Mouse (Mus musculus) cerebellum, adult 11-12 months (tissue): ENCODE measurements around the gene Rnf217.

Experiments
- DNase-seq: peaks from one replicate; pipeline ENCODE4 v3.0.0; 2022

The Rnf217 gene

GRCm38 (mm10) chr10:31609066-31609961 lies at the start of gene Rnf217:
Gene Rnf217 (minus strand): TSS chr10:31609184.
- DNase-seq = peak; percentile 85

- no peak for DNase-seq
Observed at GRCm38 (mm10) chr10:31647270-31647669, 38.3 kb upstream of the Rnf217 start.

- DNase-seq = no peak
Observed at GRCm38 (mm10) chr10:31646083-31646482, 37.1 kb upstream of the Rnf217 start.

- DNase-seq = no peak
Observed at GRCm38 (mm10) chr10:31635098-31635497, 26.1 kb upstream of the Rnf217 start.

GRCm38 (mm10) chr10:31632005-31632404 lies 23.0 kb upstream of the Rnf217 start:
- DNase-seq = peak; percentile 36

GRCm38 (mm10) chr10:31615355-31615754 lies 6.4 kb upstream of the Rnf217 start:
- DNase-seq = no peak

GRCm38 (mm10) chr10:31614111-31614510 lies 5.1 kb upstream of the Rnf217 start:
- DNase-seq = no peak

- DNase-seq = peak; percentile 51
Observed at GRCm38 (mm10) chr10:31608441-31609065, 431 bp downstream of the Rnf217 start.

- DNase-seq = peak; percentile 12
Observed at GRCm38 (mm10) chr10:31606981-31607867, 1.8 kb downstream of the Rnf217 start.

- DNase-seq = no peak
Observed at GRCm38 (mm10) chr10:31603855-31604254, 5.1 kb downstream of the Rnf217 start.

GRCm38 (mm10) chr10:31600116-31600515 lies 8.9 kb downstream of the Rnf217 start:
- DNase-seq = no peak

- no peak for DNase-seq
Observed at GRCm38 (mm10) chr10:31597886-31598285, 11.1 kb downstream of the Rnf217 start.

GRCm38 (mm10) chr10:31596804-31597203 lies 12.2 kb downstream of the Rnf217 start:
- no peak for DNase-seq

- no peak for DNase-seq
Observed at GRCm38 (mm10) chr10:31595326-31595725, 13.7 kb downstream of the Rnf217 start.

- DNase-seq = no peak
Observed at GRCm38 (mm10) chr10:31592741-31593524, 16.1 kb downstream of the Rnf217 start.

- no peak for DNase-seq
Observed at GRCm38 (mm10) chr10:31592095-31592740, 16.8 kb downstream of the Rnf217 start.

- no peak for DNase-seq
Observed at GRCm38 (mm10) chr10:31580722-31581121, 28.3 kb downstream of the Rnf217 start.

GRCm38 (mm10) chr10:31580073-31580472 lies 28.9 kb downstream of the Rnf217 start:
- no peak for DNase-seq

GRCm38 (mm10) chr10:31573267-31573666 lies 35.7 kb downstream of the Rnf217 start:
- DNase-seq = no peak

- no peak for DNase-seq
Observed at GRCm38 (mm10) chr10:31557311-31557710, 51.7 kb downstream of the Rnf217 start.

GRCm38 (mm10) chr10:31555433-31555960 lies 53.5 kb downstream of the Rnf217 start:
- no peak for DNase-seq
